Comparison of ENCODE assay signal across 9 mouse cellular contexts in genomic region chr17:88067202-88067901, GRCm38 (mm10). TPM values are rescaled to one million over a fixed set of nuclear protein-coding genes. Genes with fewer than 3 reads are reported as not detected.
DNase-seq lines count a peak whose midpoint lies in the region; ATAC-seq lines count a peak whose summit lies in the region.
"Had no signal": no experiment of that assay in that cellular context is flagged by ENCODE, and none has a peak within 500 bp of the region (broad histone marks: within the 10 kb centered on the region; RNA-seq: fewer than 3 reads in every experiment).

No protein-coding gene starts in this region.

- H3K4me1 ChIP-seq in neural tube, embryonic 12.5 days: peaks cover 9% of the 10 kb centered on the region
- H3K4me1 ChIP-seq in intestine, embryonic 16.5 days (ENCODE audit: control insufficient read depth, insufficient read depth, low read length): peaks cover 5% of the 10 kb centered on the region
- H3K4me1 ChIP-seq in stomach, embryonic 14.5 days (ENCODE audit: control insufficient read depth, insufficient read depth, low read length): peaks cover 7% of the 10 kb centered on the region; the same call in 1 of the 2 replicates

- 83% methylated on average over 4 of the region's 4 CpGs for WGBS in neural tube, embryonic 12.5 days
- WGBS in intestine, embryonic 16.5 days: 79% methylated on average over 4 of the region's 4 CpGs
- WGBS in stomach, embryonic 14.5 days: 73% methylated on average over 4 of the region's 4 CpGs

- no peaks in the 10 kb centered on the region for H3K36me3 ChIP-seq in neural tube, embryonic 12.5 days
- no peaks in the 10 kb centered on the region for H3K36me3 ChIP-seq in intestine, embryonic 16.5 days (ENCODE audit: control insufficient read depth, insufficient read depth, low read length)
- H3K36me3 ChIP-seq in stomach, embryonic 14.5 days (ENCODE audit: control insufficient read depth, insufficient read depth, low read length): no peaks in the 10 kb centered on the region

- peak overlapping the region; percentile 62 for H3K4me2 ChIP-seq in neural tube, embryonic 12.5 days (replicated peaks)
- H3K4me2 ChIP-seq in intestine, embryonic 16.5 days (ENCODE audit: low read depth, low read length): peak overlapping the region; percentile 54; the same call in 1 of the 2 replicates
- H3K4me2 ChIP-seq in stomach, embryonic 14.5 days (replicated peaks; ENCODE audit: low read depth, low read length): peak overlapping the region; percentile 55

- H3K9me3 ChIP-seq in neural tube, embryonic 12.5 days: no peaks in the 10 kb centered on the region
- H3K9me3 ChIP-seq in intestine, embryonic 16.5 days (ENCODE audit: control insufficient read depth, low read length): no peaks in the 10 kb centered on the region
- H3K9me3 ChIP-seq in stomach, embryonic 14.5 days (ENCODE audit: control insufficient read depth, low read depth, low read length): no peaks in the 10 kb centered on the region
- H3K9me3 ChIP-seq: G1E had no signal

- H3K9ac ChIP-seq in neural tube, embryonic 12.5 days: no peak overlapping the region
- H3K9ac ChIP-seq in intestine, embryonic 16.5 days (ENCODE audit: low read depth, low read length): no peak overlapping the region
- no peak overlapping the region for H3K9ac ChIP-seq in stomach, embryonic 14.5 days (replicated peaks; ENCODE audit: low read depth, low read length)

- intact Hi-C loops in left cerebral cortex, postnatal 36 days (cut with DNase I): loop anchor here (2.0 to 10.0 kb wide), 5 partner anchors 43 to 447 kb away; partner anchors contain the start of gene Foxn2

- no peak overlapping the region for H3K27ac ChIP-seq in neural tube, embryonic 12.5 days
- H3K27ac ChIP-seq in intestine, embryonic 16.5 days (ENCODE audit: low read length): no peak overlapping the region
- H3K27ac ChIP-seq in stomach, embryonic 14.5 days (ENCODE audit: low read length): peak overlapping the region; percentile 87; the same call in 1 of the 2 replicates

- DNase-seq in cerebellum, adult 11-12 months: peak; percentile 28
- no peak for DNase-seq in cerebellum, postnatal 36 days
- DNase-seq in neural tube, embryonic 10.5 days (ENCODE audit: extremely low spot score, low spot score): no peak
- no peak for DNase-seq in urinary bladder, postnatal 14 days (ENCODE audit: low spot score)
- DNase-seq in left cerebral cortex, postnatal 36 days (ENCODE audit: low spot score in 2 of 2): no peak

- no peaks in the 10 kb centered on the region for H3K27me3 ChIP-seq in neural tube, embryonic 12.5 days (replicated peaks)
- no peaks in the 10 kb centered on the region for H3K27me3 ChIP-seq in intestine, embryonic 16.5 days (replicated peaks; ENCODE audit: control insufficient read depth, insufficient read depth, low read length)
- H3K27me3 ChIP-seq in stomach, embryonic 14.5 days (ENCODE audit: control insufficient read depth, insufficient read depth, low read length): no peaks in the 10 kb centered on the region

- H3K4me3 ChIP-seq in neural tube, embryonic 12.5 days: no peak overlapping the region
- H3K4me3 ChIP-seq in intestine, embryonic 16.5 days (ENCODE audit: low read length): peak overlapping the region; percentile 98
- H3K4me3 ChIP-seq in stomach, embryonic 14.5 days (ENCODE audit: low read depth, low read length): peak overlapping the region; percentile 97

- no peak for ATAC-seq in neural tube, embryonic 12.5 days (ENCODE audit: low FRiP score, low read depth)
- ATAC-seq in intestine, embryonic 16.5 days: no peak
- no peak for ATAC-seq in stomach, embryonic 14.5 days (ENCODE audit: insufficient number of reproducible peaks, insufficient read depth, low FRiP score, low read depth)

RNA-seq across cellular contexts. Expression of gene Fbxo11, which starts 2.3 kb away (rescaled TPM):
- 38.0 and 40.3 TPM in 2 replicates for polyA plus RNA-seq in neural tube, embryonic 12.5 days (2016; fragmentation: Nextera tagmentation; extraction: Ambion mirVana)
- 8.0 and 8.3 TPM in 2 replicates for polyA plus RNA-seq in intestine, embryonic 16.5 days (2015; fragmentation: Nextera tagmentation; extraction: Ambion mirVana)
- polyA plus RNA-seq in stomach, embryonic 14.5 days (2014; fragmentation: Nextera tagmentation; extraction: Ambion mirVana): 24.2 and 26.0 TPM in 2 replicates
- total RNA-seq in left cerebral cortex, postnatal 36 days (2021): 100 to 1,000 TPM; 106 to 122 TPM
